ENCODE assay signal across 17 mouse cellular contexts in the genomic region with DNA sequence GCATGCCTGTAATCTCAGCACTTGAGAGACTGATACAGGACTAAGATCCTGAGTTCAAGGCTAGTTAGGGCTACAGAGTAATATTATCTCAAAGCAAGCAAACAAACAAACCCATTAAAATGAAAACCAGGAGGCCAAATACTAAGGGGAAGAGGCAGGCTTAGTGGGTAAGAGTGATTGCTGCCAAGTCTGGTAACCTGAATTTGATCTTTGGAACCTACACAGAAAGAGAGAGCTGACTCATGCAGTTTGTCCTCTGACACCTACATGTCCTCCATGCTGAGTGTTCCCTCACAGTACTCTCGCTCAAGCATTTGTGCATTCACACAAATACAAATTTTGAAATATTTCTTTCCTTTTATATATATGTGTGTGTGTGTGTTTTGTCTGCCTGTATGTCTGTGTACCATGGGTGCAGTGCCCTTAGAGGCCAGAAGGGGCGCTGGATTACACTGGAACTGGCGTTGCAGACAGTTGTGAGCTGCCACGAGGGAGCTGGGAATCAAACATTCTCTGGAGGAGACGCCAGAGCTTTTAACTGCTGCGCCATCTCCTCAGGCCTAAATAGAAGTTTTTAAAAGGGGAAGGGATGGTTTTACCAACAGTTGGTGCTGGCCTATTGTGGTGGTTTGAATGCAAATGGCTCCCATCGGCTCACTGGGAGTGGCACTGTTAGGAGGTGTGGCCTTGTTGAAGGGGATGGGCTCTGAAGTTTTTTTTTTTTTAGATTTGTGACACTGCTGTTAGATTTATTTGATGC. TPM values are rescaled to one million over a fixed set of nuclear protein-coding genes. Genes with fewer than 3 reads are reported as not detected.
DNase-seq lines count a peak whose midpoint lies in the region; ATAC-seq and TF ChIP-seq lines count a peak whose summit lies in the region.
"Had no signal": no experiment of that assay in that cellular context is flagged by ENCODE, and none has a peak within 500 bp of the region (broad histone marks: within the 10 kb centered on the region; RNA-seq: fewer than 3 reads in every experiment).

No protein-coding gene starts in this region.

- no peaks in the 10 kb centered on the region for H3K9me3 ChIP-seq in E14TG2a.4 (ENCODE audit: low read length)
- H3K9me3 ChIP-seq: embryonic facial prominence, embryonic 12.5 days; hindbrain, embryonic 15.5 days; liver, embryonic 13.5 days; midbrain, embryonic 15.5 days had no signal

- TF ChIP-seq CTCF in liver, adult 2 months (IDR thresholded peaks at IDR 0.05; ENCODE audit: low read depth, low read length), result peak; percentile 46
- peak; percentile 94 for TF ChIP-seq CTCF in E14TG2a.4 (conservative IDR thresholded peaks at IDR 0.05; ENCODE audit: low read length)
- peak; percentile 32 for TF ChIP-seq CTCF in bone marrow, adult 2 months (IDR thresholded peaks at IDR 0.05; ENCODE audit: control insufficient read depth, insufficient read depth, low read length)

- WGBS in liver, adult 2 months, result 63% methylated on average over 7 of the region's 7 CpGs
- WGBS in bone marrow, adult 2 months, result 69% methylated on average over 7 of the region's 7 CpGs

- no peaks in the 10 kb centered on the region for H3K36me3 ChIP-seq in liver, adult 2 months (ENCODE audit: control insufficient read depth, insufficient read depth, low read length)
- H3K36me3 ChIP-seq in E14TG2a.4 (ENCODE audit: insufficient read depth, low read length), result no peaks in the 10 kb centered on the region
- H3K36me3 ChIP-seq: embryonic facial prominence, embryonic 12.5 days; hindbrain, embryonic 15.5 days; liver, embryonic 13.5 days; midbrain, embryonic 15.5 days had no signal

- peak; percentile 6 for DNase-seq in CD4-positive, CD25-positive, alpha-beta regulatory T cell, adult 2 months (ENCODE audit: low read depth, low spot score)
- DNase-seq in liver, adult 2 months (ENCODE audit: extremely low read depth, low read depth, low spot score), result peak; percentile 87
- DNase-seq in liver, result no peak
- no peak for DNase-seq in lung, postnatal 10 days
- no peak for DNase-seq in cerebellum, postnatal 36 days
- DNase-seq: gastrocnemius, postnatal 14 days; heart, postnatal 10 days; kidney, postnatal 10 days; liver, embryonic 13.5 days; right cerebral cortex, postnatal 25 days had no signal

- H3K4me3 ChIP-seq in liver, adult 2 months (ENCODE audit: insufficient read depth, low read depth, low read length), result no peak overlapping the region
- H3K4me3 ChIP-seq in E14TG2a.4 (replicated peaks; ENCODE audit: low read length), result peak overlapping the region; percentile 58
- H3K4me3 ChIP-seq in bone marrow, adult 2 months (replicated peaks; ENCODE audit: control insufficient read depth, low read depth, low read length), result no peak overlapping the region
- H3K4me3 ChIP-seq: embryonic facial prominence, embryonic 12.5 days; hindbrain, embryonic 15.5 days; liver, embryonic 13.5 days; midbrain, embryonic 15.5 days had no signal

- no peak overlapping the region for H3K27ac ChIP-seq in liver, adult 2 months (replicated peaks; ENCODE audit: insufficient read depth, low read depth, low read length)
- no peak overlapping the region for H3K27ac ChIP-seq in bone marrow, adult 2 months (ENCODE audit: control insufficient read depth, insufficient read depth, low read depth, low read length, poor library complexity)
- H3K27ac ChIP-seq: embryonic facial prominence, embryonic 12.5 days; hindbrain, embryonic 15.5 days; liver, embryonic 13.5 days; macrophage; midbrain, embryonic 15.5 days had no signal

- H3K79me2 ChIP-seq in liver, adult 2 months (ENCODE audit: control insufficient read depth, insufficient read depth, low read length), result no peaks in the 10 kb centered on the region

- peaks cover 6% of the 10 kb centered on the region for H3K4me1 ChIP-seq in liver, adult 2 months (ENCODE audit: control insufficient read depth, insufficient read depth, low read length)
- H3K4me1 ChIP-seq in E14TG2a.4 (replicated peaks; ENCODE audit: low read depth, low read length), result 0 out of 2 replicates have a peak, but pooled peaks cover 8% of the 10 kb centered on the region
- H3K4me1 ChIP-seq in bone marrow, adult 2 months (ENCODE audit: control insufficient read depth, insufficient read depth, low read length), result no peaks in the 10 kb centered on the region
- H3K4me1 ChIP-seq: hindbrain, embryonic 15.5 days; liver, embryonic 13.5 days; midbrain, embryonic 15.5 days had no signal

- no peak for ATAC-seq in CD4-positive, CD25-positive, alpha-beta regulatory T cell, adult 4 months
- ATAC-seq: midbrain, embryonic 15.5 days had no signal

- no peak overlapping the region for H3K9ac ChIP-seq in liver, adult 2 months (ENCODE audit: low read depth, low read length)
- H3K9ac ChIP-seq: embryonic facial prominence, embryonic 12.5 days; hindbrain, embryonic 15.5 days; liver, embryonic 13.5 days; midbrain, embryonic 15.5 days had no signal

- TF ChIP-seq POLR2A in liver, adult 2 months (IDR thresholded peaks at IDR 0.05; ENCODE audit: extremely low read depth, insufficient read depth, low read length), result no peak
- no peak for TF ChIP-seq POLR2A in bone marrow, adult 2 months (IDR thresholded peaks at IDR 0.05; ENCODE audit: borderline replicate concordance, control insufficient read depth, low read depth, low read length)

- no peaks in the 10 kb centered on the region for H3K27me3 ChIP-seq in liver, adult 2 months (ENCODE audit: control insufficient read depth, insufficient read depth, low read length)
- no peaks in the 10 kb centered on the region; the same call in 1 of the 2 replicates for H3K27me3 ChIP-seq in E14TG2a.4 (ENCODE audit: insufficient read depth, low read length)
- H3K27me3 ChIP-seq: embryonic facial prominence, embryonic 12.5 days; hindbrain, embryonic 15.5 days; liver, embryonic 13.5 days; midbrain, embryonic 15.5 days had no signal

RNA-seq across cellular contexts. Expression of gene Cog2, which starts 37.0 kb away (rescaled TPM):
- polyA plus RNA-seq in CD4-positive, CD25-positive, alpha-beta regulatory T cell, adult 4 months (2017; shearing (Covaris generic)), result 10 to 100 TPM; 49.6 to 62.7 TPM
- total RNA-seq in liver, adult 2 months (2014; rRNA removed), result 16.6 and 17.9 TPM in 2 replicates
- polyA plus RNA-seq in liver, adult 2 months (2012; rRNA removed), result 11.9 and 12.6 TPM in 2 replicates
- polyA plus RNA-seq in bone marrow, adult 2 months (2011; ENCODE audit: insufficient read depth, insufficient read length, low replicate concordance, missing spikeins), result 6.1 and 12.1 TPM in 2 replicates

RNA-seq across cellular contexts. Expression of gene Pgbd5, which starts 44.1 kb away (rescaled TPM):
- polyA plus RNA-seq in CD4-positive, CD25-positive, alpha-beta regulatory T cell, adult 4 months (2017; shearing (Covaris generic)), result not detected
- total RNA-seq in liver, adult 2 months (2014; rRNA removed), result 0.07 TPM in 1 of 2 replicates, not detected in the other
- not detected in 2 replicates for polyA plus RNA-seq in liver, adult 2 months (2012; rRNA removed)
- polyA plus RNA-seq in bone marrow, adult 2 months (2011; ENCODE audit: insufficient read depth, insufficient read length, low replicate concordance, missing spikeins), result not detected in 2 replicates

Comparison
In these comparisons a context has a peak if more than half of its experiments do, and no peak if none do; other contexts are left out.
1. DNase-seq: peak in CD4-positive, CD25-positive, alpha-beta regulatory T cell, adult 2 months (single experiment) and liver, adult 2 months (single experiment); none in liver (single experiment), lung, postnatal 10 days (single experiment) and cerebellum, postnatal 36 days (0 of 2).
2. CTCF ChIP-seq: peak in every context shown above with its lines; median percentile 94 in E14TG2a.4; 46 in liver, adult 2 months; 32 in bone marrow, adult 2 months.